Mouse (Mus musculus) layer of hippocampus, adult 2 months (tissue): ENCODE data around the gene Hnrnpa3. TPM values are rescaled to one million over a fixed set of nuclear protein-coding genes. Genes with fewer than 3 reads are reported as not detected.
A peak's percentile ranks its signal among the peaks of the same experiment; 100 is the strongest.

ENCODE experiments used
- DNase-seq, 2 experiments: peaks; one replicate each; pipeline ENCODE4 v3.0.0; 2022; ENCODE audit warnings: low spot score in 2 of 2
- H3K27ac ChIP-seq: fragments of 200-600 bp; 2 replicates; pipeline ENCODE4 v1.8.1; 2022
- H3K4me3 ChIP-seq: fragments of 200-600 bp; 2 replicates; pipeline ENCODE4 v1.8.1; 2022; ENCODE audit warnings: mild to moderate bottlenecking
- CTCF ChIP-seq: fragments of 200-600 bp; conservative IDR thresholded peaks from 2 replicates; pipeline ENCODE4 v1.8.1; 2022; ENCODE audit warnings: antibody characterized with exemption, mild to moderate bottlenecking, moderate library complexity
- total RNA-seq, 2 experiments: library from RNA; stranded (reverse); gene quantifications; 2 replicates each; pipeline ENCODE4 v1.2.3; 2021

The Hnrnpa3 gene
- total RNA-seq, 2 experiments from 2014 or later, result 305 to 319 TPM

GRCm38 (mm10) chr2:75642795-75643550, 16.1 kb upstream of the Hnrnpa3 start:
- no peak for TF ChIP-seq CTCF
- DNase-seq, result no peak
- Histone ChIP-seq H3K4me3 (no peak overlapping the region), H3K27ac (no peak overlapping the region)

GRCm38 (mm10) chr2:75643950-75644349, 15.1 kb upstream of the Hnrnpa3 start:
- no peak for DNase-seq
- Histone ChIP-seq H3K27ac (no peak overlapping the region), H3K4me3 (no peak overlapping the region)
- no peak for TF ChIP-seq CTCF

- TF ChIP-seq CTCF, result no peak
- Histone ChIP-seq H3K27ac (no peak overlapping the region), H3K4me3 (no peak overlapping the region)
- DNase-seq, result no peak
These were observed 13.8 kb upstream of the Hnrnpa3 start for GRCm38 (mm10) chr2:75645251-75645650.

GRCm38 (mm10) chr2:75650437-75650836, 8.6 kb upstream of the Hnrnpa3 start:
- Histone ChIP-seq H3K4me3 (no peak overlapping the region), H3K27ac (no peak overlapping the region)
- no peak for DNase-seq
- no peak for TF ChIP-seq CTCF

- no peak for TF ChIP-seq CTCF
- H3K4me3 ChIP-seq, result no peak overlapping the region
- H3K27ac ChIP-seq, result no peak overlapping the region
- no peak for DNase-seq
These were observed 5.9 kb upstream of the Hnrnpa3 start for GRCm38 (mm10) chr2:75653150-75653549.

GRCm38 (mm10) chr2:75654679-75655078, 4.4 kb upstream of the Hnrnpa3 start:
- TF ChIP-seq CTCF, result no peak
- no peak for DNase-seq
- Histone ChIP-seq H3K4me3 (no peak overlapping the region), H3K27ac (no peak overlapping the region)

- Histone ChIP-seq H3K27ac (no peak overlapping the region), H3K4me3 (no peak overlapping the region)
- no peak for DNase-seq
- TF ChIP-seq CTCF, result no peak
These were observed 2.1 kb upstream of the Hnrnpa3 start for GRCm38 (mm10) chr2:75656924-75657323.

GRCm38 (mm10) chr2:75657907-75658691, 962 bp upstream of the Hnrnpa3 start:
- peak; percentile 13; the same call in 1 of the 2 replicates for TF ChIP-seq CTCF
- no peak for DNase-seq
- Histone ChIP-seq H3K27ac (peak overlapping the region; percentile 99), H3K4me3 (peak overlapping the region; percentile 79)

GRCm38 (mm10) chr2:75659629-75659960, 534 bp downstream of the Hnrnpa3 start:
- Histone ChIP-seq H3K4me3 (peak overlapping the region; percentile 93), H3K27ac (peak overlapping the region; percentile 96)
- peak; percentile 89 to 94 for DNase-seq
- no peak; the same call in 1 of the 2 replicates for TF ChIP-seq CTCF

- H3K4me3 ChIP-seq, result peak overlapping the region; percentile 93
- TF ChIP-seq CTCF, result no peak
- peak overlapping the region; percentile 96 for H3K27ac ChIP-seq
- no peak for DNase-seq
These were observed 1.3 kb downstream of the Hnrnpa3 start for GRCm38 (mm10) chr2:75660255-75660948.

GRCm38 (mm10) chr2:75661106-75661505, 2.0 kb downstream of the Hnrnpa3 start:
- TF ChIP-seq CTCF, result no peak
- Histone ChIP-seq H3K27ac (no peak overlapping the region), H3K4me3 (peak overlapping the region; percentile 93)
- no peak for DNase-seq

- no peak overlapping the region for H3K27ac ChIP-seq
- no peak for DNase-seq
- TF ChIP-seq CTCF, result no peak
- H3K4me3 ChIP-seq, result no peak overlapping the region
These were observed 10.7 kb downstream of the Hnrnpa3 start for GRCm38 (mm10) chr2:75669491-75670445.
